8 mouse cellular contexts compared by ENCODE assay signal in the genomic region with DNA sequence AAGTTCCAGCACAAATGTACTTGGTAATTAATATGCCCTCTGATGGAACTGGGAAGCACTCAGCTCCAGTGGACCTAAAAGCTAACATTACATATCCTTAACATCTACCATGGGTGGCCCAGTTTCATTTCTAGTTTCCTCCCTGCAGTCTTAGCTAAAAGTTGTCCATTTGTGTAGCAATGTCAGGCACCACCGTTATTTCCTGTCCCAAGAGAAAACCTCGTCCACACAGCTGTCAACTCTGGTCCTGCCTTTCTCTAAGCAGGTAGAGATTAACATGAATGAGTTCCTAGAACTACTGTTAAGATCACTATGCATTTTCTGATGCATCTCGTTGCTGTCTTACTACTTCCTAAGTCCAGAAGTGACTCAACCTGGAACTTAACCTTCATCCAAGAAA. TPM values are rescaled to one million over a fixed set of nuclear protein-coding genes. Genes with fewer than 3 reads are reported as not detected.
DNase-seq lines count a peak whose midpoint lies in the region; ATAC-seq and TF ChIP-seq lines count a peak whose summit lies in the region.

No protein-coding gene starts in this region.

- H3K4me3 ChIP-seq in lung, embryonic 14.5 days (ENCODE audit: low read depth, low read length): peak overlapping the region; percentile 77
- peak overlapping the region; percentile 83 for H3K4me3 ChIP-seq in forebrain, embryonic 12.5 days (replicated peaks)
- H3K4me3 ChIP-seq in liver, embryonic 11.5 days (ENCODE audit: low read depth, low read length): peak overlapping the region; percentile 88
- peak overlapping the region; percentile 72 for H3K4me3 ChIP-seq in stomach, embryonic 14.5 days (ENCODE audit: low read depth, low read length)

- no peak overlapping the region; the same call in 1 of the 2 replicates for H3K9ac ChIP-seq in lung, embryonic 14.5 days
- no peak overlapping the region for H3K9ac ChIP-seq in forebrain, embryonic 12.5 days
- H3K9ac ChIP-seq in liver, embryonic 11.5 days (ENCODE audit: low read depth, low read length): peak overlapping the region; percentile 92
- H3K9ac ChIP-seq in stomach, embryonic 14.5 days (replicated peaks; ENCODE audit: low read depth, low read length): no peak overlapping the region

- intact Hi-C loops in left cerebral cortex, postnatal 10 days (cut with DNase I): no loop called here

- no peak for DNase-seq in lung, embryonic 14.5 days
- no peak for DNase-seq in lung, postnatal 36 days
- no peak for DNase-seq in liver, embryonic 11.5 days (ENCODE audit: low spot score)
- no peak for DNase-seq in cerebellum, adult 18-20 months
- DNase-seq in left cerebral cortex, postnatal 10 days (ENCODE audit: extremely low spot score in 1 of 2, low spot score in 2 of 2): no peak

- 52% methylated on average over 3 of the region's 3 CpGs for WGBS in lung, embryonic 14.5 days
- WGBS in forebrain, embryonic 12.5 days: 84% methylated on average over 3 of the region's 3 CpGs
- 38% methylated on average over 3 of the region's 3 CpGs for WGBS in liver, embryonic 11.5 days
- WGBS in stomach, embryonic 14.5 days: 57% methylated on average over 3 of the region's 3 CpGs

- no peak overlapping the region for H3K27ac ChIP-seq in lung, embryonic 14.5 days (ENCODE audit: low read depth)
- H3K27ac ChIP-seq in forebrain, embryonic 12.5 days: no peak overlapping the region
- H3K27ac ChIP-seq in liver, embryonic 11.5 days (ENCODE audit: low read depth, low read length): no peak overlapping the region
- H3K27ac ChIP-seq in stomach, embryonic 14.5 days (ENCODE audit: low read length): no peak overlapping the region

- H3K4me1 ChIP-seq in lung, embryonic 14.5 days (ENCODE audit: insufficient read depth): peaks cover 12% of the 10 kb centered on the region; the same call in 1 of the 2 replicates
- peaks cover 12% of the 10 kb centered on the region for H3K4me1 ChIP-seq in forebrain, embryonic 12.5 days
- H3K4me1 ChIP-seq in liver, embryonic 11.5 days (replicated peaks; ENCODE audit: control insufficient read depth, insufficient read depth, low read length): peaks cover 13% of the 10 kb centered on the region
- H3K4me1 ChIP-seq in stomach, embryonic 14.5 days (ENCODE audit: control insufficient read depth, insufficient read depth, low read length): peaks cover 19% of the 10 kb centered on the region

- H3K4me2 ChIP-seq in lung, embryonic 14.5 days: peak overlapping the region; percentile 64
- peak overlapping the region; percentile 66 for H3K4me2 ChIP-seq in forebrain, embryonic 12.5 days
- peak overlapping the region; percentile 77 for H3K4me2 ChIP-seq in liver, embryonic 11.5 days
- H3K4me2 ChIP-seq in stomach, embryonic 14.5 days (replicated peaks; ENCODE audit: low read depth, low read length): peak overlapping the region; percentile 44

- peaks cover 17% of the 10 kb centered on the region for H3K36me3 ChIP-seq in lung, embryonic 14.5 days (ENCODE audit: insufficient read depth)
- H3K36me3 ChIP-seq in forebrain, embryonic 12.5 days (replicated peaks): peaks cover 20% of the 10 kb centered on the region
- H3K36me3 ChIP-seq in liver, embryonic 11.5 days (ENCODE audit: control insufficient read depth, insufficient read depth, low read length): peaks cover 4% of the 10 kb centered on the region; the same call in 1 of the 2 replicates
- H3K36me3 ChIP-seq in stomach, embryonic 14.5 days (ENCODE audit: control insufficient read depth, insufficient read depth, low read length): peaks cover 5% of the 10 kb centered on the region

- H3K9me3 ChIP-seq in lung, embryonic 14.5 days (ENCODE audit: low read depth, low read length): no peaks in the 10 kb centered on the region
- no peaks in the 10 kb centered on the region for H3K9me3 ChIP-seq in forebrain, embryonic 12.5 days
- no peaks in the 10 kb centered on the region for H3K9me3 ChIP-seq in liver, embryonic 11.5 days (ENCODE audit: control insufficient read depth, low read length)
- no peaks in the 10 kb centered on the region for H3K9me3 ChIP-seq in stomach, embryonic 14.5 days (ENCODE audit: control insufficient read depth, low read depth, low read length)

- TF ChIP-seq CTCF in lung, embryonic 14.5 days (IDR thresholded peaks at IDR 0.05; ENCODE audit: low read depth): no peak

- ATAC-seq in lung, embryonic 14.5 days (ENCODE audit: insufficient read depth): no peak
- ATAC-seq in forebrain, embryonic 12.5 days (ENCODE audit: low FRiP score): no peak
- ATAC-seq in liver, embryonic 11.5 days (replicated peaks; ENCODE audit: low FRiP score): no peak
- ATAC-seq in stomach, embryonic 14.5 days (ENCODE audit: insufficient number of reproducible peaks, insufficient read depth, low FRiP score, low read depth): no peak
- ATAC-seq in megakaryocyte progenitor cell, adult 5-6 weeks (replicated peaks; ENCODE audit: poor library complexity): no peak

- H3K27me3 ChIP-seq in lung, embryonic 14.5 days (ENCODE audit: insufficient read depth, low read length): no peaks in the 10 kb centered on the region
- no peaks in the 10 kb centered on the region for H3K27me3 ChIP-seq in forebrain, embryonic 12.5 days
- H3K27me3 ChIP-seq in liver, embryonic 11.5 days (replicated peaks; ENCODE audit: control insufficient read depth, insufficient read depth, low read length): no peaks in the 10 kb centered on the region
- H3K27me3 ChIP-seq in stomach, embryonic 14.5 days (ENCODE audit: control insufficient read depth, insufficient read depth, low read length): no peaks in the 10 kb centered on the region

RNA-seq across cellular contexts. Expression of a gene that starts 1.6 kb away (rescaled TPM):
- polyA plus RNA-seq in lung, embryonic 14.5 days (2014; fragmentation: Nextera tagmentation; extraction: Ambion mirVana): 147 and 148 TPM in 2 replicates
- 154 and 169 TPM in 2 replicates for polyA plus RNA-seq in forebrain, embryonic 12.5 days (2016; fragmentation: Nextera tagmentation; extraction: Ambion mirVana)
- polyA plus RNA-seq in liver, embryonic 11.5 days (2014; fragmentation: Nextera tagmentation; extraction: Ambion mirVana): 143 and 157 TPM in 2 replicates
- 183 and 185 TPM in 2 replicates for polyA plus RNA-seq in stomach, embryonic 14.5 days (2014; fragmentation: Nextera tagmentation; extraction: Ambion mirVana)
- 137 and 174 TPM in 2 replicates for total RNA-seq in megakaryocyte progenitor cell, adult 5-6 weeks (2015)
- 42.9 and 45.7 TPM in 2 replicates for total RNA-seq in megakaryocyte progenitor cell, adult 5-6 weeks (2017)
- total RNA-seq in left cerebral cortex, postnatal 10 days (2021): 10 to 100 TPM; 80.4 to 83.3 TPM
